Mouse (Mus musculus) lung, adult 2 months (tissue): Measurements from ENCODE around the gene Ypel3. TPM values are rescaled to one million over a fixed set of nuclear protein-coding genes. Genes with fewer than 3 reads are reported as not detected.
A peak's percentile ranks its signal among the peaks of the same experiment; 100 is the strongest.
"Not testable (repeated sequence)": the region's sequence is repeated elsewhere in the genome, so short reads cannot be mapped to it uniquely, and the experiment has no call there.

Experiments used
- DNase-seq: peaks from one replicate; pipeline ENCODE4 v3.0.0; 2022
- H3K4me1 ChIP-seq: fragments of 200-500 bp; 2 replicates; pipeline ENCODE4 v1.6.1; 2011; ENCODE audit warnings: low read length; ENCODE audit not compliant: control insufficient read depth, insufficient read depth
- H3K4me3 ChIP-seq: fragments of 200-500 bp; replicated peaks from 2 replicates; pipeline ENCODE3; 2011; ENCODE audit warnings: low read depth, mild to moderate bottlenecking, control low read depth, low read length; ENCODE audit errors: extremely low read depth
- CTCF ChIP-seq: fragments of 200-500 bp; IDR thresholded peaks from 2 replicates; pipeline ENCODE4 v1.5.1; 2011; ENCODE audit warnings: mild to moderate bottlenecking, low read length, control low read depth; ENCODE audit not compliant: insufficient read depth
- POLR2A ChIP-seq: fragments of 200-500 bp; IDR thresholded peaks from 2 replicates; pipeline ENCODE4 v1.6.1; 2011; ENCODE audit warnings: low read depth, mild to moderate bottlenecking, control low read depth, low read length, borderline replicate concordance; ENCODE audit errors: extremely low read depth
- WGBS: fragments of 180-500 bp; shearing (Covaris S2); methylation state at CpG from one replicate; pipeline ENCODE4 v1.1.7; 2018; 5-methylcytosine and 5-hydroxymethylcytosine counted together
- polyA plus RNA-seq: library from polyadenylated mRNA; depleted of rRNA; stranded (reverse); fragments of >200 nt; gene quantifications from 2 replicates; pipeline ENCODE4 v1.2.3, GENCODE M21; 2012

Ypel3 gene
- polyA plus RNA-seq, 1 experiment, result 390 TPM

DNA sequence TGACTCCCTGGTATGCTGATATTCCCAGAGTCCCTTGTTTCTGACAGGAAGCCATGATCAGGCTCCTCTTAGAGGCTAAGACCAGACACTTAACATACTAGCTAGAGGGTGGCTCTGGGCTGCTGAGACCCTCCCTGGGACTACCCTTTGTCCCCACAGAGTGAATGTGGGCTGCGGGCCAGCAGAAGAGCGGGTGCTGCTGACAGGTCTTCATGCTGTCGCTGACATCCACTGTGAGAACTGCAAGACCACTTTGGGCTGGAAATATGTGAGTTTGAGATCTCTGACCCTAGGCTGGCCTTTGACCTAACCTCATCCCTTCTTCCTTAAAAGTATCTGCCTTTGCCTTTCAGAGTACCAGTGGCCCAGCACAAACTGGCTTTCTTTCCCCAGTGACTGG, 1.4 kb downstream of the Ypel3 start:
- TF ChIP-seq CTCF (no peak), POLR2A (no peak)
- 68% methylated on average over 3 of the region's 3 CpGs for WGBS
- H3K4me3 ChIP-seq, result no peak overlapping the region
- H3K4me1 ChIP-seq, result peaks cover 34% of the 10 kb centered on the region
- DNase-seq, result no peak

DNA sequence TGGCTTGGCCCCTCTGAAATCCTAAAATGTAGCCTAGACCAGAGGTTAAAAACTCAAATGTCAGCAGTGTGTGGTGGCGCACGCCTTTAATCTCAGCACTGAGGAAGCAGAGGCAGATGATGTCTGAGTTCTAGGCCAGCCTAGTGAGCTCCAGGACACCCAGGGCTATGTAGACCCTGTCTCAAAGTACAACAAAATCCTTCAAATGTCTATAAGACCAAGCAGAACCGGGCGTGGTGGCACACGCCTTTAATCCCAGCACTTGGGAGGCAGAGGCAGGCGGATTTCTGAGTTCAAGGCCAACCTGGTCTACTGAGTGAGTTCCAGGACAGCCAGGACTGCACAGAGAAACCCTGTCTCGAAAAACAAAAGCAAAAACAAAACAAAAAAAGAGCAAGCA, 2.3 kb downstream of the Ypel3 start:
- not testable (repeated sequence) for H3K4me3 ChIP-seq, DNase-seq
- H3K4me1 ChIP-seq, result peaks cover 34% of the 10 kb centered on the region
- WGBS, result 70% methylated on average over 7 of the region's 7 CpGs

DNA sequence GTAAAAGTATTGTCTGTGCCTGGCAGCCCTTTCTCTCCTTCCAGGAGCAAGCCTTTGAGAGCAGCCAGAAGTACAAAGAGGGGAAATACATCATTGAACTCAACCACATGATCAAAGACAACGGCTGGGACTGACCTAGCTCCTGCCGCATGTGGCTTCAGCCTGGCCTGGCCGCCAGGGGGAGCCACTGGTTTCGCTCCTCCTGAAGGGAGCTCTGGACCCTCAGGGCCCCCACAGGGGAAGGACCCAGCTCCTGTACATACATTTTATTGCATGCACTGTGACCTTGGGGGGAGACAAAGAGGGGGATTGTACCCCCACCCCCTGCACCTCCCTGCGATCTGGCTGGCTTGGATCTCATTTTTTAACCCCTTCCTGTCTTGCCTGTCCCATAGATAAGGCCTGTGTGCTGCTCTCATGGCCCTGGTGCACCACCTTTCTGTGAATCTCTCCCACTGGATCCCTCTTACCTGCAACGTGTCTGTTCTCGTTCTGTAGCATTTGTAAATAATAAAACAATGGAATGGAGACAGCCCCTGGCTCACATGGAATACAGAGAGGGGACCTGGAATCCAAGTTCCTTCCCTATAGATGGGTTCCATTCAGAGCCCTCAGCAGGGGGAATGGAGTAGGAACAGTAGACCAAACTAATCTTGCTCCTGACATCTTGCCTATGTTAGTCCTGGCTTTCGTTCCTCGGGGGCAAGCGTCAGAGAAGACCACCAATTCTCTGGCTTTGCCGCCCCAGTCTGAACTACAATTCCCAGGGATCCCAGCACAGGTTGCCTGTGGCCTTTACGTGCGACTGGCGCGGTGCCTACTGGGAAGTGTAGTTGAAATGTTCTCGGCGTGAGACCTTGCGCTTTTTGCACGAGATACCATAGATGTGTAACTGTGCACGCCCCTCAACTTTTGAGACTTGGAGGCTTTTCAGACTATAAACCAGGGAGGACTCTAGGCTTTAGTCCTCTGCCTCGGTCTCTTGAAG, 3.5 kb downstream of the Ypel3 start:
- Histone ChIP-seq H3K4me3 (peak overlapping the region; percentile 31), H3K4me1 (peaks cover 24% of the 10 kb centered on the region)
- DNase-seq, result peak; percentile 80
- WGBS, result 7% methylated on average over 21 of the region's 21 CpGs
- TF ChIP-seq CTCF (peak; percentile 75), POLR2A (peak; percentile 45; the same call in 1 of the 2 replicates)

DNA sequence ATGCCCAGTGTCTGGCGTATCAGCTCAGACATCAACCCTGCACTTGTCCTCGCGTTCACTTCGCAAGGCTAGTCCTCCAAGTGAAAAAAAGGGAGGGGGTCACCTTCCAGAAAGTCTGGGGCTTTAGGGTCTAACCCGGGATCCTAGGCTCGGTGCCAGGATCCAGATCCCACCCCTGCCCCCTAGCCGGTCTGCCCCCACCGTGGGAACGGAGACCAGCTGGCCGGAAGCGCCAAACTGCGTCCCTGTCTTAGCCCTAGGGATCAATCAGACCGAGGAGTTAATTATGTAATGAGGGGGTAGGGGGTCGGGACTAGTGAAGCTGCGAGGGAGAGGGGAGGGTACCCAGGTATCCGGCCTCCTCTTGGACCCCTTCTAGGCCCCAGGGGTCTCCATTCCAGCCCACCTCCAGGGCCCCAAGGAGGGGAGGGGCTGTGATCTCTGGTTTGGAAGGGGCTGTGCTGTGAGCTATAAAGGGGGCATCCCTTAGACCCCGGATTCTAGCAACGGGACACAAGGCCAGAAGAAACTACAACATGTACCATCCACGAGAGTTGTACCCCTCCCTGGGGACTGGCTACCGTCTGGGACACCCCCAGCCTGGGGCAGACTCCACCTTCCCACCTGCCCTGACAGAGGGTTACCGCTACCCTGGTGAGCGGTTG, 4.3 kb downstream of the Ypel3 start, which contains the start of gene Tbx6:
Gene Tbx6, plus strand, starts transcription at position 513 of the 665 bp plus-strand sequence.
- TF ChIP-seq CTCF (no peak), POLR2A (peak; percentile 38; the same call in 1 of the 2 replicates)
- Histone ChIP-seq H3K4me3 (peak within 1 kb of the TSS; percentile 31), H3K4me1 (peaks cover 21% of the 10 kb centered on the region)
- 14% methylated on average over 22 of the region's 22 CpGs for WGBS
- no peak for DNase-seq

DNA sequence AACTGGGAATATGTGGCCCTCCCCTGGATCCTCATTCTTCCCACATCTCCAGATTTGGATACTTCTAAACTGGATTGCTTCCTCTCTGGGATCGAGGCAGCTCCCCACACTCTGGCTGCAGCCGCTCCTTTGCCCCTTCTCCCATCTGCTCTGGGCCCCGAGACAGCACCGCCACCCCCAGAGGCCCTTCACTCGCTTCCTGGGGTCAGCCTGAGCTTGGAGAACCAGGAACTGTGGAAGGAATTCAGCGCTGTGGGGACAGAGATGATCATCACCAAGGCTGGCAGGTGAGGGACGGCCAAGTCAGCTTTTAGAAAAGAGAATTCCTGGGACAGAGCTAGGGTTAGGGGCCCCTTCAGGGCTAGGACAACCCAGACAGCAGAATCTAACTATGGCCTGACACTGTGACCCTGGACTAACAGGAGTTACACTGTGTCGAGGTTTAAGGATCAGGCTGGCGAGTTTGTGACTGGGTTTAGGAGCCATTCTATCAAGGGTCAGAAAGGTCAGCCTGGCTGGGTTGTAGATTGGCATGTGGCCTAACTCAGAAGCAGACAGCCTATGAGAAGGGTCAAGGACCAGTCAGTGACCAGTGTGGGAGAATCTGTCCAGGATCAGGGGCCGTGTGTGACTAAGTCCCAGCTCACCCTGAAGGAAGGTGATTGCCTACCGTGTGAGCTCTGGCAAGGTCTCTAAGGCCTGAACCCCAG, 5.1 kb downstream of the Ypel3 start:
- TF ChIP-seq CTCF (no peak), POLR2A (no peak)
- no peak overlapping the region for H3K4me3 ChIP-seq
- peaks cover 21% of the 10 kb centered on the region for H3K4me1 ChIP-seq
- no peak for DNase-seq
- WGBS, result 57% methylated on average over 11 of the region's 11 CpGs

DNA sequence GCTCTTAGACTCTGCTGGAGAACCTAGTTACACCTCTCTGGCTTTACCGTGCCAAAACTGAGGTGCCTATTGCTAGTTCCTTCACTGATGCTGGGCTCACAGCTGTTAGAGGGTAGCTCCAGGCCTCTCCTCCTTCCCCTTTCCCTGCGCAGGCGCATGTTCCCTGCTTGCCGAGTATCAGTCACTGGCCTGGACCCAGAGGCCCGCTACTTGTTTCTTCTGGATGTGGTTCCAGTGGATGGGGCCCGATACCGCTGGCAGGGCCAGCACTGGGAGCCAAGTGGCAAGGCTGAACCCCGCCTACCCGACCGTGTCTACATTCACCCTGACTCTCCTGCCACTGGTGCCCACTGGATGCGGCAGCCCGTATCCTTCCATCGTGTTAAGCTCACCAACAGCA, 5.9 kb downstream of the Ypel3 start:
- 77% methylated on average over 13 of the region's 13 CpGs for WGBS
- Histone ChIP-seq H3K4me3 (no peak overlapping the region), H3K4me1 (peaks cover 19% of the 10 kb centered on the region)
- no peak for DNase-seq
- TF ChIP-seq POLR2A, result no peak
- TF ChIP-seq CTCF, result no peak

DNA sequence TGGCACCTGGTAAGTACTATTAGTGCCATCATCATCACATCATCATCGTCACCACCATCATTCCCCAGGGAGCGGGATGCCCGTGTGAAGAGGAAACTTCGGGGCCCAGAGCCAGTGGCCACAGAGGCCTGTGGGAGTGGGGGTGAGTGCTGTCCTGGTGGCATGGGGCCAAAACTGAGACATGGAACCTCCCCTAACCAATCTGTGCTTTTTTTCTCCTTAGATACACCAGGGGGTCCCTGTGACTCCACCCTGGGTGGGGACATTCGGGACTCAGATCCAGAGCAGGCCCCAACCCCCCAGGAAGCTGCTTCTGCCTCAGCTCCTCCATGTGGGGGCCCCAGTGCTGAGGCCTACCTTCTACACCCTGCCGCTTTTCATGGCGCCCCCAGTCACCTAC, 7.7 kb downstream of the Ypel3 start:
- 79% methylated on average over 7 of the region's 7 CpGs for WGBS
- TF ChIP-seq CTCF, result no peak
- TF ChIP-seq POLR2A, result no peak
- H3K4me3 ChIP-seq, result no peak overlapping the region
- no peak for DNase-seq
- peaks cover 5% of the 10 kb centered on the region; the same call in 1 of the 2 replicates for H3K4me1 ChIP-seq

DNA sequence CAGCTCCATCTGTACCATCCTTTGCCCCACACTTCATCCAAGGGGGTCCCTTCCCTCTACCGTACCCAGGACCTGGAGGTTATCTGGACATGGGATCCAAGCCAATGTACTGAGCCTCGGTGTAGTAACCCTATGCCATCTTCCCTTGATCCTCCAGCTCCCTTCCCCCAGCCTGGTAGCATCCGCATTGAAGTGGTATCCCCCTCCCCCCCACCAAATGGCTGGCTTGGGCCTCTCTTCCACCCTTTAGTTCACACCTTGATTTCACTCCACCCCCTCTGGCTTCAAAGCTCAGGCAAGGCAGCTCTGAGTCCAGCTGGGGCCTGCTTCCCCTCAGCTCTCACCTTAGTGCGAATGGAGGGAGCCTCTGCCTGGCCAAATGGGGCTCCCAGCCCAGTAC, 8.3 kb downstream of the Ypel3 start:
- WGBS, result 70% methylated on average over 4 of the region's 4 CpGs
- no peak for DNase-seq
- Histone ChIP-seq H3K4me3 (no peak overlapping the region), H3K4me1 (peaks cover 5% of the 10 kb centered on the region; the same call in 1 of the 2 replicates)
- TF ChIP-seq POLR2A, result no peak
- TF ChIP-seq CTCF, result no peak

DNA sequence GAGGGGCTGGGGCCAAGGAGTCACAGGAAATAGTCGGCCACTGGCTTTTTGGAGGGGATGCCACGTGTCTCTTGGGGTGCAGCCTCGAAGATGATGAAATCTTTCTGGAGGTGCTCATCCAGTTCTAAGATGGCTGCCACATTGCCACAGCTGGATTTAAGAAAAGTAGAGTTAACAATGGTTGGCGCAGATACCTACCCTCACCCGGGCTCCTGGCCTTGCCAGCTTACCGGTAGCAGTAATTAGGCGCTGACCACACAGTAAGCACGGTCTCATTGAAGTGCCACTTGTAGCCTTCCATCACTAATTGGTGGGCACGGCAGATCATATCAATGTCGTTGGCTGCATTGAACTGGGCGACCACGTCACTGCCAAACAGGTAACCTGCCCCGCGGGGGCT, 9.4 kb downstream of the Ypel3 start:
- 86% methylated on average over 14 of the region's 14 CpGs for WGBS
- Histone ChIP-seq H3K4me3 (no peak overlapping the region), H3K4me1 (peaks cover 6% of the 10 kb centered on the region; the same call in 1 of the 2 replicates)
- no peak for DNase-seq
- TF ChIP-seq CTCF (no peak), POLR2A (no peak)
